Mouse (Mus musculus) MEL (cell line): ENCODE measurements at regions not wholly inside any gene's neighbourhood (a gene's known extent, or its start where the extent isn't known, plus 50 kb on each side); places are given as distances from the start of the nearest gene placed in this dataset.

Experiments
- CTCF ChIP-seq, 3 experiments: IDR thresholded peaks in 2 of 3; conservative IDR thresholded peaks in 1 of 3; 2 replicates each; pipeline ENCODE4 v1.5.1; 2011 to 2012; ENCODE audit warnings: low read length in 3 of 3, low read depth in 2 of 3, mild to moderate bottlenecking in 2 of 3, improper control_type of control experiment in 1 of 3, inconsistent platforms in 1 of 3, mixed read lengths in 1 of 3, moderate library complexity in 1 of 3; ENCODE audit not compliant: control insufficient read depth in 1 of 3, insufficient read depth in 1 of 3, poor library complexity in 1 of 3, severe bottlenecking in 1 of 3
- EP300 ChIP-seq, 2 experiments: IDR thresholded peaks; 2 replicates each; pipeline ENCODE4 v1.6.1; 2011; ENCODE audit warnings: improper control_type of control experiment in 2 of 2, low read length in 2 of 2, low read depth in 1 of 2, mild to moderate bottlenecking in 1 of 2
- MAFK ChIP-seq: IDR thresholded peaks from 2 replicates; pipeline ENCODE4 v1.6.1; 2011; ENCODE audit warnings: low read depth, mild to moderate bottlenecking, low read length, improper control_type of control experiment, borderline replicate concordance
- MAZ ChIP-seq: IDR thresholded peaks from 2 replicates; pipeline ENCODE4 v1.6.1; 2012; ENCODE audit warnings: low read depth, mild to moderate bottlenecking, inconsistent platforms, low read length, improper control_type of control experiment
- POLR2A ChIP-seq, 2 experiments: IDR thresholded peaks; 2 replicates each; pipeline ENCODE4 v1.6.1; 2011 to 2012; ENCODE audit warnings: low read length in 2 of 2, mild to moderate bottlenecking in 2 of 2, control low read depth in 1 of 2, improper control_type of control experiment in 1 of 2, low read depth in 1 of 2, moderate library complexity in 1 of 2; ENCODE audit not compliant: control insufficient read depth in 1 of 2, insufficient read depth in 1 of 2, poor library complexity in 1 of 2
- ZMIZ1 ChIP-seq: IDR thresholded peaks from 2 replicates; pipeline ENCODE4 v1.6.1; 2012; ENCODE audit warnings: low read depth, mild to moderate bottlenecking, inconsistent platforms, low read length, improper control_type of control experiment, moderate library complexity

- TF ChIP-seq ZMIZ1 = no peak
- no peak for TF ChIP-seq CTCF (IDR thresholded peaks at IDR 0.05 in 2 of 3, conservative IDR thresholded peaks at IDR 0.05 in 1 of 3; ENCODE audit: control insufficient read depth in 1 of 3, insufficient read depth in 1 of 3, low read depth in 2 of 3, low read length in 3 of 3, poor library complexity in 1 of 3, severe bottlenecking in 1 of 3)
- no peak for TF ChIP-seq MAFK
- TF ChIP-seq POLR2A (IDR thresholded peaks at IDR 0.05; ENCODE audit: control insufficient read depth in 1 of 2, insufficient read depth in 1 of 2, low read depth in 1 of 2, low read length in 2 of 2, poor library complexity in 1 of 2) = no peak
- no peak for TF ChIP-seq MAZ
- no peak for TF ChIP-seq EP300 (IDR thresholded peaks at IDR 0.05; ENCODE audit: low read depth in 1 of 2, low read length in 2 of 2)
These were observed 165.6 kb upstream of the Egln3 start for GRCm38 (mm10) chr12:54369217-54369616.
